Mouse (Mus musculus) CH12.LX (cell line): ENCODE data around the gene U2af1l4. TPM values are rescaled to one million over a fixed set of nuclear protein-coding genes. Genes with fewer than 3 reads are reported as not detected.

Experiments
- DNase-seq: peaks from one replicate; pipeline ENCODE4 v3.0.0-alpha.2; 2013; ENCODE audit errors: extremely low read depth
- H3K27ac ChIP-seq: 2 replicates; pipeline ENCODE4 v1.5.1; 2012; ENCODE audit warnings: low read depth, mild to moderate bottlenecking, control low read depth, moderate library complexity; ENCODE audit not compliant: insufficient read depth
- H3K27me3 ChIP-seq: replicated peaks from 2 replicates; pipeline ENCODE3; 2012; ENCODE audit warnings: inconsistent platforms
- H3K36me3 ChIP-seq, 2 experiments: replicated peaks in 1 of 2; 2 replicates each; pipeline versions ENCODE3 to v1.6.1; 2012; ENCODE audit warnings: inconsistent platforms in 1 of 2, low read length in 1 of 2, mild to moderate bottlenecking in 1 of 2, mixed read lengths in 1 of 2, moderate library complexity in 1 of 2; ENCODE audit not compliant: control insufficient read depth in 1 of 2, insufficient read depth in 1 of 2
- H3K4me1 ChIP-seq, 2 experiments: 2 replicates each; pipeline ENCODE4 v1.6.1; 2012; ENCODE audit warnings: inconsistent platforms in 1 of 2, moderate library complexity in 1 of 2; ENCODE audit not compliant: insufficient read depth in 2 of 2, control insufficient read depth in 1 of 2
- H3K4me2 ChIP-seq: 2 replicates; pipeline ENCODE4 v1.6.1; 2012; ENCODE audit warnings: low read depth, mild to moderate bottlenecking, control low read depth; ENCODE audit not compliant: poor library complexity, insufficient read depth, severe bottlenecking
- H3K4me3 ChIP-seq, 3 experiments: fragments of 150-350 bp in 1 of 3; sonication (generic) in 1 of 3; replicated peaks in 1 of 3; 2 replicates each; pipeline versions ENCODE3 to v1.5.1; 2011 to 2012; ENCODE audit warnings: low read depth in 2 of 3, low read length in 2 of 3, mild to moderate bottlenecking in 2 of 3, moderate library complexity in 2 of 3, control low read depth in 1 of 3, improper control_type of control experiment in 1 of 3, inconsistent platforms in 1 of 3, mixed read lengths in 1 of 3; ENCODE audit not compliant: poor library complexity in 1 of 3
- H3K79me2 ChIP-seq: replicated peaks from 2 replicates; pipeline ENCODE4 v1.6.1; 2012; ENCODE audit warnings: mild to moderate bottlenecking, moderate library complexity; ENCODE audit not compliant: control insufficient read depth, poor library complexity, insufficient read depth, severe bottlenecking; ENCODE audit errors: extremely low read depth
- H3K9ac ChIP-seq: 2 replicates; pipeline ENCODE4 v1.6.1; 2012; ENCODE audit warnings: low read depth, mild to moderate bottlenecking, control low read depth, moderate library complexity; ENCODE audit not compliant: insufficient read depth
- H3K9me3 ChIP-seq: replicated peaks from 2 replicates; pipeline ENCODE3; 2012; ENCODE audit warnings: low read length, inconsistent platforms, mixed read lengths
- CTCF ChIP-seq, 2 experiments: IDR thresholded peaks in 1 of 2; conservative IDR thresholded peaks in 1 of 2; 2 replicates each; pipeline ENCODE4 v1.5.1; 2011 to 2012; ENCODE audit warnings: low read depth in 2 of 2, low read length in 2 of 2, improper control_type of control experiment in 1 of 2, inconsistent platforms in 1 of 2, mild to moderate bottlenecking in 1 of 2, moderate library complexity in 1 of 2
- JUN ChIP-seq: IDR thresholded peaks from 2 replicates; pipeline ENCODE4 v1.6.1; 2011; ENCODE audit warnings: low read depth, mild to moderate bottlenecking, low read length, improper control_type of control experiment, moderate library complexity; ENCODE audit not compliant: insufficient read depth
- JUND ChIP-seq: conservative IDR thresholded peaks from 2 replicates; pipeline ENCODE4 v1.6.1; 2011; ENCODE audit warnings: low read depth, low read length, improper control_type of control experiment
- KAT2A ChIP-seq: IDR thresholded peaks from 2 replicates; pipeline ENCODE4 v1.6.1; 2012; ENCODE audit warnings: low read length, improper control_type of control experiment, inconsistent platforms; ENCODE audit not compliant: insufficient replicate concordance
- MAZ ChIP-seq: IDR thresholded peaks from 2 replicates; pipeline ENCODE4 v1.6.1; 2012; ENCODE audit warnings: low read depth, mild to moderate bottlenecking, inconsistent platforms, low read length, improper control_type of control experiment, moderate library complexity
- PAX5 ChIP-seq: IDR thresholded peaks from 2 replicates; pipeline ENCODE4 v1.6.1; 2012; ENCODE audit warnings: low read length, inconsistent platforms, mixed read lengths
- POLR2A ChIP-seq: IDR thresholded peaks from 2 replicates; pipeline ENCODE4 v1.6.1; 2011; ENCODE audit warnings: low read depth, mild to moderate bottlenecking, improper control_type of control experiment, low read length
- RAD21 ChIP-seq: IDR thresholded peaks from 2 replicates; pipeline ENCODE4 v1.6.1; 2011; ENCODE audit warnings: low read depth, mild to moderate bottlenecking, low read length, improper control_type of control experiment, moderate library complexity
- TCF12 ChIP-seq: IDR thresholded peaks from 2 replicates; pipeline ENCODE4 v1.6.1; 2014; ENCODE audit warnings: low read depth, mild to moderate bottlenecking, inconsistent platforms, low read length, improper control_type of control experiment
- USF2 ChIP-seq: conservative IDR thresholded peaks from 2 replicates; pipeline ENCODE4 v1.6.1; 2011; ENCODE audit warnings: low read depth, low read length, improper control_type of control experiment
- ZC3H11A ChIP-seq: IDR thresholded peaks from 2 replicates; pipeline ENCODE4 v1.6.1; 2012; ENCODE audit warnings: low read depth, mild to moderate bottlenecking, inconsistent platforms, low read length, improper control_type of control experiment
- ZKSCAN1 ChIP-seq: IDR thresholded peaks from 2 replicates; pipeline ENCODE4 v1.6.1; 2012; ENCODE audit warnings: low read depth, inconsistent platforms, low read length, improper control_type of control experiment, borderline replicate concordance
- dilution Hi-C: fragments of 300-500 bp; cut with MboI; formaldehyde crosslinking; loops from 2 replicates; pipeline ENCODE4 v1.14.3; 2020; ENCODE audit warnings: low sequenced_read_pairs; ENCODE audit not compliant: extremely low pct_unique_long_range_greater_than_20kb, extremely low pct_ligation_motif_present
- in situ Hi-C: fragments of 300-500 bp; cut with MboI; formaldehyde crosslinking; loops from 3 replicates; pipeline ENCODE4 v1.14.3; 2019; ENCODE audit warnings: low sequenced_read_pairs, low pct_ligation_motif_present, low pct_unique_long_range_greater_than_20kb, mixed read lengths
- polyA plus RNA-seq: library from polyadenylated mRNA; unstranded; fragments of >175 nt; gene quantifications from 2 replicates; pipeline ENCODE4 v1.2.1, GENCODE M21; 2012; ENCODE audit warnings: low read depth; ENCODE audit not compliant: insufficient read length
- total RNA-seq, 2 experiments: library from RNA; depleted of rRNA; stranded (reverse); fragments of 300-350 nt in 1 of 2; fragments of >200 nt in 1 of 2; gene quantifications; 2 replicates each; pipeline ENCODE4 v1.2.3; 2012 to 2014

Gene U2af1l4
- total and polyA plus RNA-seq, 3 experiments = 51.5 to 60.8 (median 56.7) TPM

- in situ Hi-C loops = loop anchor here (5.0 kb wide), 1 partner anchor 50 kb away; no protein-coding TSS in a partner anchor
- TF ChIP-seq CTCF (conservative IDR thresholded peaks at IDR 0.05 in 1 of 2, IDR thresholded peaks at IDR 0.05 in 1 of 2; ENCODE audit: low read depth in 2 of 2, low read length in 2 of 2) = peak in 1 of 2 experiments; percentile 46; a peak in 2 of 4 replicates
- no peak for TF ChIP-seq ZKSCAN1
- TF ChIP-seq, all 38 proteins: peak for 1
- Histone ChIP-seq H3K79me2 (peaks cover 19% of the 10 kb centered on the region), H3K4me2 (no peak overlapping the region), H3K4me3 (no peak overlapping the region), H3K36me3 (peaks cover 32 to 48% of the 10 kb centered on the region in 2 experiments), H3K4me1 (peaks cover 5 to 39% of the 10 kb centered on the region in 2 experiments; a peak in 3 of 4 replicates), H3K9ac (no peak overlapping the region), H3K27ac (no peak overlapping the region), H3K27me3 (no peaks in the 10 kb centered on the region), H3K9me3 (no peaks in the 10 kb centered on the region)
- DNase-seq = no peak
- dilution Hi-C loops = no loop called here
Measured at GRCm38 (mm10) chr7:30556894-30557536, 6.1 kb upstream of the U2af1l4 start.

GRCm38 (mm10) chr7:30557901-30558514, 5.1 kb upstream of the U2af1l4 start:
- peak overlapping the region; percentile 98 for H3K9ac ChIP-seq
- no peak for DNase-seq
- TF ChIP-seq POLR2A (no peak), USF2 (no peak), TCF12 (no peak), RAD21 (no peak), ZKSCAN1 (no peak), KAT2A (no peak), ZC3H11A (no peak), JUND (no peak), PAX5 (no peak), JUN (no peak), MAZ (no peak)
- TF ChIP-seq, all 38 proteins: peak for 0
- dilution Hi-C loops (no loop called here), in situ Hi-C loops (loop anchor here (5.0 kb wide), 1 partner anchor 49 kb away; no protein-coding TSS in a partner anchor)
- Histone ChIP-seq H3K36me3 (peaks cover 32 to 48% of the 10 kb centered on the region in 2 experiments), H3K27me3 (no peaks in the 10 kb centered on the region), H3K4me3 (no peak overlapping the region), H3K4me2 (peak overlapping the region; percentile 85), H3K79me2 (peaks cover 25% of the 10 kb centered on the region), H3K27ac (no peak overlapping the region), H3K4me1 (peaks cover 5 to 39% of the 10 kb centered on the region in 2 experiments; a peak in 3 of 4 replicates), H3K9me3 (no peaks in the 10 kb centered on the region)
